Mouse (Mus musculus): ENCODE data around the gene Fam53b.

Gene Fam53b

DNA sequence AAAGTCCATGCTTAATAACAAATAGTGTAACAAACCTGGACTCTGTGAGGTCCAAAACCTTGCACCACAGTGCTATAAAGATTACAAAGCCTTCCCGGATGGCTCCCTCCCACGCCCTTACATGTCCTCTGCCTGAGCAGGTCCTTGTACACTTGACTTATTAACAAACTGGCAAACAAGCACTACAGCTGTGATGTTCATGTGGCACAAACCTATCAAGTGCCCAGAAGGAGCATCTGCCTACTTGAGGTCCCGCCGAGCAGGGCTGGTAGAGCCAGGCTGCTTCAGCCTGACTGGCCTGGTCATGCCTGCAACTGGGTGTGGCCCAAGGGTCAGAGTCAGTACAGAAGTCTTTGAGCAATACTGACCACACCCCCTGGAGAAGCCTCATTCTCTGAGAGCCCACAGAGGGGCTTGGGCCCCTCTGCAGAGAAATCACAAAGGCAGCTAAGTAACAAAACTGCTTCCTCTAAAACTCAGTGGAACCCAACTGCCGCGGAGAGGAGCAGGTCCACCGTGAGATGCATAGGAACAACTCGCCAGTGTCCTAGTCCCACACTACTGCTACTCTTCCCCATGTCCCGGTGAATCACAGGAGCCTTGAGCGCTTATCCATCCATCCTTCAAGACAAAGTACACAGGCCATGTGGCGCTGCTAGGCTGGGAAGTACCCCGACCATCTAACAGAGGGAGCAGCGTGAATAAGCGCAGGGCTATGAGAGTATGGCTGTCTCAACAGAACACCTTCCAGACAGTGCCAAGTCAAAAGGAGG is 23.1 kb downstream of the Fam53b start:
- DNase-seq (ENCODE audit: low spot score in 2 of 2) = no peak

DNA sequence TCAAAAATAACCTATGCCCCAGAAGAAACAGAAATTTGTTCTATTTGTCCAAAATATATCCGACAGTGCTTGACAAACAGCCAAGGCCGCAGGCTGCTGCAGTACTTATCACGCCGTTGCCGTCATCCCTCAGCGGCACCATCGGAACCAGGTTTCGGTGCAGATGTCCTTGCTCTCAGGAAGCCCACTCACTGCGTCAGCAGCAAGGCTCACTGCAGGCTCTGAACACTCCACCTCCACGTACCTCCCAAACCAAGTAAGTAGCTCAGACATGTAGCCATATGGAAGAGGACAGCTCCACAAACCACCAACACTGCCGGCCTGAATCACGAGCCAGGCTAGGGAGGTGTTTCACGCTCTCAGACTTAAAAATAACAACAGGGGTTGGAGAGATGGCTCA is 24.9 kb downstream of the Fam53b start:
- DNase-seq (ENCODE audit: low spot score in 2 of 2) = peak in 1 of 2 experiments; percentile 62

DNA sequence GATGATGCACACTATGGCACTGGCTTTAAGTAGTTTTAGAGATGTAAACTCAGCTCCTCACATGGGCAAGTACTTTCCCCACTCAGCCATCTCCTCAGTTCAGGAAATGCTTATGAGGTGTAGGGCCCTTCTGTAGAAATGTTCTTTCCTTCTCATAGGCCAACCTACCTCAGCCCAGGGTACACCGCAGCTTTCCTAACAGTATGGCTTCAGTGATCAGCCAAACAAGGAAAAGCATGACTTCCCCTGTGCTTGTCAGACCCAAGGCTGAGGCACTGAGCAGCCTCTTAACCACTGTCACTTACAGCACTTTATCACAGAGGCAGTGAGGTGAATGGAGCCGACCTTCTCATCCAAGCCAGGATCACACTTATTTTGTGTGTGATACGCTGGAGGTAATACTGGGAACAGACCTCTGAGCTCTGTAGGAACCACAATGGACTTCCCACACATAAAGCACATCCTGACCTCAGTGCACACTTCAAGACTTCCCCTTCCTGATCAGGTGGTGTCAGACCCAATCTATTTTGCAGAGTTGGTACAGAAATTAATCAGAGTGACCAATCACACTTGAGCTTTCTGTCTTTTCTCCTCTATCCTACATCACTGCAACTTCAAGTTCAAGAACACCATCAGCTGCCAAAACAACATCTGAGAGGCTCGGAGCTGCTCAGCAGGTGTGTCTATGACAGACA is 26.0 kb downstream of the Fam53b start:
- DNase-seq (ENCODE audit: low spot score in 2 of 2) = no peak

DNA sequence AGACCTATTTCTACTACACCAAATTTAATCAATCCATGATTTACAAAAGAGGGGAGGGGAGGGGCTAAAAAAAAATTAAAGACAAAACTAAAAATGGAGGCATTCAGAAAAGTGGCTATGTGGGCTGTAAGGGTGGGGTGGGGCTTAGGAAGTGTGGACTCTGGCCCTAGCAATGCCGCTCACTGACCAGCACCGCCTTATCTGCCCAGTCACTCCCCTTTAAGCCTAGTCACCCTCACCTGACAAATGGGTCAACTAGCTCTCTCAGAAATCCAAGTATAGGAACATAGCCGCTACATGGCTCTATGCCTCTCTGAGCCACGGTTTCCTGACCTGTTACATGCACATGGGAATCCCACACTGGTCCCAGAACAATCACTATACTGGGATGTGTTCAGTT is 26.7 kb downstream of the Fam53b start:
- DNase-seq (ENCODE audit: low spot score in 2 of 2) = no peak

DNA sequence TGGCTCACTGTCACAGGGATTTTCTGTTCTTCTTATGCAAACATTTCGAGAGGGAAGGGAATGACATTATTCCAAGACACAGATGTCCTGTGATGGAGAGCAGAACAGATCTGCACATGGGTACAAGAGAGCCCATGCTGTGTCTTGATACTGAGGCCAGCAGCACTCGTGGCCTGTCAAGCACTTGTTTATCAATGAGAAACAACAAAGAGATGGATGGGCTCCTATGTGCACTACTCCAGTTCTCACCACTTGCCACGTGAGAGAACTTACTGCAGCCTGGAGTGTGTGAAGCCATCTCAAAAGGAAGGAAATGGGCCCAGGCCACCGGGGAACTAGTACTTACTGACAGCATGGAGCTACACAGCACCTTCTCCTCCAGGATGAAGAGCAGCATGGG is 27.2 kb downstream of the Fam53b start:
- no peak for DNase-seq (ENCODE audit: low spot score in 2 of 2)

DNA sequence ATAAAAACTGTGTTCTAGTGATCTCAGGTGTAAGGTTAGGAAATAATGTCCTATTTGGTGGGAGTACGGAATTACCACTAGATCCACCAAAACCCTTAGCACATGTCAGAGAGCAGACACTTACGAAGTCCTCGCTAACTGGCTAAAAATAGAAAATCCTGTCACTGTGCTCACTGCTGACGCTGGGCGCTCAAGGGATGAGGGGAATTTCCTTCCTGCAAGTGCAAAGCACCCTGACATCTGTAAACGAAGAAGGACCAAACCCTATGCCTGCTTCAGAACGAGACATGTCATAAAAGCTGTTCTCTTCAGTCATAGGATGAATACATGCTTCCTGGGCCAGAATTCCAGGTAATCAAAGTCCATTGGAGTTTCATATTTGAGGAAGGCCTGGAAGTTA is 27.7 kb downstream of the Fam53b start:
- no peak for DNase-seq (ENCODE audit: low spot score in 2 of 2)

DNA sequence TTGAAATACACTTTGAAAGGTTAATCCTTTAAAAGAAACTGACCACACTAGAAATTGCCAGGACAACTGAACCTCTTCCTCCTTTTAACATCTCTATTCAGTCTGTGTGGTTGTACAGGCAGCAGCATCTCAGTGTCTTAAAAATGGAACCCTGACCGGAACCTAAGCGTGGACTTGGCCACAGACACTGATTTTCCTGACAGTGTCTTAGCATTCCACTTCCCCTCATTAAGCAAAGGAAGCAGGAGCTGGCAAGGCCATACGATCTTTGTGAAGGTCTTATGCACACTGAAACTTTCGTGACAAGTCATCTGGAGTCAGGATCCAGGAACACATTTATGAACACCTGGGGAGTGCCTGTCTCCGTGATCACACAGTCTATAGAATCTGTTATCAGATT is 29.6 kb downstream of the Fam53b start:
- no peak for DNase-seq (ENCODE audit: low spot score in 2 of 2)

DNA sequence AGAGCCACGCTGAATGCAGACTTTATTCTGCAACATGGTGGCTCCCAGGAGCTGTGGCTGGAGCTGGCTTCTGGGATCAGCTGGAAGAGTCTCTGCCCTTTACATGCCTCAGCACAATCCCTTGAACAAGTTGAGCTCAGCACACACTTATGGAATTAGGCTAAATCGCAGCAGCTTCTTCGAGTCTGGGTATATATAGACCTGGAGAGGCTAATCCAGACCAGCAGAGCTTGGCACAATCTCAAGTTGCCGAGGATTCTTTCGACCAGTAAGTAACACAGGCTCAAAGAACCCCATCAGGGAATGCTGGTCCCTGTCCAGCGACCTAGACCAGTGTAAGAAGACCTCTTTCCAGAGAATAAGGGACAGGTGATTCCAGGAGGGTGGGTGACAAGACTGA is 31.8 kb downstream of the Fam53b start:
- DNase-seq (ENCODE audit: low spot score in 2 of 2) = no peak

DNA sequence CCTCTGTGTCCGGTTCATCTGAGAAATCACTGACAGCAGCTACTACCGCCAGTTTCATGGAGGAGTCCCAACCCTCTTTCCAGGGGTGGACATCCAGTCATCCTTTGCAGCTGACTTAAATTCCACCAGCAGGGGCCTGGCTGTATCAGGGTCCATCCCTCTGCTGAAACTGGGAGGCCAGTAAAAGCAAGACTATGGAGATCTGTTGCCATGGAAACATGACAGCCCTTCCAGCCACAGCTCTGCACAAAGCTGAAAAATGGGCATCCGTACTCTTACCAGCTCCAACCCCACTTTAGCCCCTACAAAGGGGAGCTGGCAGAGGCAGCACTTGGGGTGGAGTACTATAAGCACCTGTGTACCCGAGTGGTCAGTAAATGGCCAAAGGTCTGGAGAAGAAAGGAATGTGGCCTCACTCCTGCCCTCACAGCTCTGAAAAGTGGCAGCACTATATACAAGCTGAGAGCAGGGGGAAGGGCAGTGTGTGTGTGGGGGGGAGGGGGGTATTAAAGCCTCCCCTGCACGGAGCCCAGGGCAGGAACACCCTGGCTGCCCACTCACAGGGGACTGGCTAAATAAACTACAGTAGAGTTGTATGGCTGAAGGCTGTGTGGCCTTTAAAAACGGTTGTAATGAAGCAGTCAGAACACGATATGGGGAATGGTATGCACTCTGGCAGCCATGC is 32.4 kb downstream of the Fam53b start:
- no peak for DNase-seq (ENCODE audit: low spot score in 2 of 2)

DNA sequence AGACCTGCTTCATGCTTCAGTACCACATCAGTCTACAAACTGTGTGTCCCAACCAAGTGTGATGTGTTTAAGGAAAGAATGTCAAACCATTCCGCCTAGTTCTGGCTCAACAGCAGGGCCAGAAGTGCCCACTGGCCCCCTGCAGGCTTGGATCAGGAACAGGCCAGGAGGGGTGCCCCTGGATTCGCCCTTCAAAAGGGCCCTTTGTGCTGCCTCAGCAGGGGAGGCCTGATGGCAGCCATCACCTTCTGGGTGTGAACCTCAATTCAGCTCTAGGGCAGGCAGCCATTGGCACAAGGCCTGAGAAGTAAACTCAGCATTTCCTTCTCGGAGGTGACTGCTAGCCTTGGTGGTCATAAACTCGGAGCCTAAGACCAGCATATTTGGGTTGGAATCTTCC is 33.1 kb downstream of the Fam53b start:
- no peak for DNase-seq (ENCODE audit: low spot score in 2 of 2)

DNA sequence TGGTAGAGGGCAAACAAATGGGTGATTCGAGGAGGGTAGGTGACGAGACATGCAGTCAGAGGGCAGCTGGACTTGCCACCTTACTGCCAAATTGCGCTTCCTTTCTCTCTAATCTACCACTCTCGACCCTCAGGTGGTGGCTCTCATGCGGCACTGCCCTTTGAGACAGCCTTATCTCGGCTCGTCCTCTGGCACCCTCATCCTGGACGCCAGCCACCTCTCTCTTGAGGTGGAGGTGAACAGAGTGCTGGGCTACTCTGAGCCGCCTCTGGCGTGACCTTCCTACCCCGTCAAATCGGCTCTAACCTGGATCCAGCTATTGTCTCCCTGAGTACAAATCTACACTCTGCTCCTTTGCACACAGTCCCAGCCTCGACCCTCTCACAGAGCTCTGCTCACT is 35.1 kb downstream of the Fam53b start:
- DNase-seq (ENCODE audit: low spot score in 2 of 2) = no peak

DNA sequence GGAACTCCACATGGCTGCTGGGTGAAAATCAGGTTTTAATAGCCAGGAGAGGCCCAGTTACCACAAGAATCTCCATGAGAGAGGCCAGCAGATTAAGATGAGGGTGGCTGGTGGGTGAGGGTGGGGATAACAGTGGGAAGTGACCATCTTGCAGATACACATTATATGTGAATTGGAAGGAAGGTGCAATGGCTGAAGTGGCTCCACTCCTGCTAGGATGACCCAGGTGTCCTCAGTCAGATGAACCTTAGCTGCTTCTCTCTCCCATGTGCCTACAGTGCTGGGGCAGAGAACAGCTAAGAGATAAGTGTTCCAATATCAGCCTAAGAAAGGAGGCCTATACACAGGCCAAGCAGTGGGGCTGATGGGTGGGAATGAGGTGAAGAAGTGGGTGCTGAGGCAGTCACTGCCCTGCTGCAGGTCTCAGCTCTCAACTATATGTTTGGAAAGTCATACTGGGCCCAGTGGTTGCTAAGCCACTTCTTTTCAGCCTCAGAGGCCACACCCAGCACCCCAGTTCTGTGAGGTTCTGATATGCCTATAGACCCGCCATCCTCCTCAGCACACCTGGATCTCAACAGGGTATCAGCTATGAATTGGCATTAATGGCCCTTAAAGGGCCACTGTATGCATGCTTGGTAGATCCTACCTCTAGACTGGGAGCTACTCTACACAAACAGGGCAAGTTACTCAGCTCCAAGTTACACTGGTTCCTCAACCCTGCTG is 35.8 kb downstream of the Fam53b start:
- DNase-seq (ENCODE audit: low spot score in 2 of 2) = no peak

DNA sequence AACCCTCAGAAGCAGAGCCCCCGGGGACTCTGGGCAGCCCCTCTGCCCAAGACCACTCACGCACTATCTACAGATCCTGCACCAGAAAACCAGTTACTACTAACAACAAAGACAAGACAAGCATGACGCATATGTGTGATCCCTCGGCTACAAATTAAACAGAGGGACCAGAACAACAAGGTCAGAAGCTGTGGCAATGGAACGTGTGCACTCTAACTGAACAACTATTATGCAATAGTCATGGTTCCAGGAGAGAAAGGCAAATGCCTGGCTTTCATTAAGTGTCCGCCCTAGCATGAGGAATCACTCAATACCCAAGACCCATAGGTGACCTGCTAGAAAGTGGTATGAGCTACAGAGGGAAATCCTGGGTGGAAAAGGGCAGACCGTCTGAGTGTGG is 36.6 kb downstream of the Fam53b start:
- no peak for DNase-seq (ENCODE audit: low spot score in 2 of 2)

DNA sequence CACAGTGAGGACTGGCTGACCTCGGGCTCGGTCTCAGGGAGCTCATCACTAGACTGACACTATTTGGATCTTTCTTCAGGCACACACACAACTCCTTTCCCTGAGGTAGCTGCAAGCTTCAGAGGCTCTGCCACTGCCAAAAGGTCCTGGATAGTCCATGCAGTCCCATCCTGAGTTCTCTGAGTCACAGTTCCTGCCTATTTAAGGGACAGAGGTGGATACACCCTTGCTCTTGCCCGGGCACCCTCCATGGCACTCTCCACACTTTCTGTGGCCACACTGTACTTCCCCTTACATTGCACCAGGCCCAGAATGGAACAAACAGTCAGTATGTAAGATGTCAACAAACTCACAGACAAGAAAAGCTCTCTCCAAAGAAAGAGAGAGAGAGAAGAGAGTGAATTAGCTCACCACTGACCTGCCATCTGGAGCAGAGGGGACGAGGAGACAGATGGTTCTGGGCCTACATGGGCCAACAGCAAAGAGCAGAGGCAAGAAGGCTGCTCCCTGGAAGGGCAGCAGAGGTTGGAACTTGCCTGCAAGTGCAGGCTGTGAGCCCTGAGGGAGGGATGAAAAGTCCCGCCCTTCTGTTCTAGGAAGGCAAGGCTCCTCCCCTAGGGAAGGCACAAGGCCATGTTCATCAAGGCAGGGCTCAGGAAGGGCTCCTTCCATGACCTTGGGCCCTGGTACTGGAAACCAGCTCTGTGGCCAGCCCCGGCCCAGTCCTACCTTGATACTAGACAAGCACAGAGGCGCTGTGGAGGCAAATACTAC is 37.2 kb downstream of the Fam53b start:
- no peak for DNase-seq (ENCODE audit: low spot score in 2 of 2)

DNA sequence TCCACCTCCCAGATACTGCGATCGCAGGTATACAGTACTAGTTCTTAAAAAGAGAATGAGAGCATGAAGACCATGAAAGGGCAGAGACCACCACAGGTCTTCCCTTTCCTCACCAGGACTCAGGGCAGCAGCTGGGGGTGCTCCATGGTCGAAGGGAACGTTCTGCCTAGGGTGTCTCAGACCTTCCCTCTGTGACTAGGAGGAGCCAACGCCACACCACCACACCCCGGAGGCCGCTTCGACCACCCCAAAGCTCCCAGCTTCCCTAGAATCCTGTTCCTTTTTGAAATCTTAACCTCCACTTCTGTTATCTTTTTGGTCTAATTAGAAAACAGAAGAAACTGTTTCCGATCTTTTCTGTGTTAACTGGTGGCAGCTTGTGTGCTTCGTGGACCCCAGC is 37.8 kb downstream of the Fam53b start:
- no peak for DNase-seq (ENCODE audit: low spot score in 2 of 2)

DNA sequence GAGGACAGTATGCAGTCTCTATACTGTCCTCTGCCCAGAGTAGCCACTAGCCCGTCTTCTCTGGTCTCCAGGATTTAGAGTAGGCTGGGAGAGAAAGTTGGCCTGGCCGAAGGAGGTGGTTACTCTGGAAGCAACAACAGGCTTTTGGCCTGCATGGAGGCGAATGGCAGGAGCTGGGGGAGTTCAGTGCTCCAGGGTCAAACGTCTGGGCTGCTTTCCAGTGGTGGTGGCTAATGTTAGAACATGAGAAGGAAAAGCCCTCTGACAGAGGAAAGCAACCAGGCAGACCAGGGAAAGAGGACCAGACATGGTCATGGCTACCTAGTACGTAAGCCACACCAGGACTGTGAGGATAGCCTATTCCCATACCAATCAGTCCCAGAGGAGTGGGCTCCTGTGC is 38.4 kb downstream of the Fam53b start:
- no peak for DNase-seq (ENCODE audit: low spot score in 2 of 2)

DNA sequence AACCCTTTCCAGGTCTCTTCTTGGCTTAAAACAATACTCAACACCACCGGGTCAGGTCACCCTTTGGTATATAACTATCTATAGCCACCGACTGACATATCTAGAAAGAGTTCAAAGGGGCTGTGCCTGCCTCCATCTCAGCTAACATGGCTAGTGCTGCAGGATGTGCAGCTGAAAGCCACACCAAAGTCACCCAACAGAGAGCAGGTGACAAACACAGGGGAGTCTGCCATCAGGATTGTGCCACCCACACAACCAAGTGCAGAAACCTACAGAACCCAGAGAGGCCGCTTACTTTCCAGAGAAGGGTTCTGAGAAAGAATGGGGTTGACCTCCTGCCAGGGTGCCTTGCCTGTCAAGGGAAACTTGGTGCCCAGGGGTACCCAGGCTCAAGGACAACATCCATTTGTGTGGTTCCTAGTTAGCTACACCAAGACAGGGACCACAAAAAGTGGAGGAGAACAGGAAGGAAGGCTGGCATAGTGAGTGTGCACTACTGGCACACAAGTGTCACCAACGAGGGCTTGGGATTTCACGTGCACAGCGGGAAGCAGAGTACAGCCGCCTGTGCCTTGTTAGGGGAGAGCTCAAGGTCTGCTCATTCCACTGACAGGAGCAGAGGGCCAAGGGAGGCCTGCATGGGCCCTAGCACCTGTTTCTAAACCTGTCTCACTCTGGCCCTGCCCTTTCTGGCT is 40.5 kb downstream of the Fam53b start:
- no peak for DNase-seq (ENCODE audit: low spot score in 2 of 2)

DNA sequence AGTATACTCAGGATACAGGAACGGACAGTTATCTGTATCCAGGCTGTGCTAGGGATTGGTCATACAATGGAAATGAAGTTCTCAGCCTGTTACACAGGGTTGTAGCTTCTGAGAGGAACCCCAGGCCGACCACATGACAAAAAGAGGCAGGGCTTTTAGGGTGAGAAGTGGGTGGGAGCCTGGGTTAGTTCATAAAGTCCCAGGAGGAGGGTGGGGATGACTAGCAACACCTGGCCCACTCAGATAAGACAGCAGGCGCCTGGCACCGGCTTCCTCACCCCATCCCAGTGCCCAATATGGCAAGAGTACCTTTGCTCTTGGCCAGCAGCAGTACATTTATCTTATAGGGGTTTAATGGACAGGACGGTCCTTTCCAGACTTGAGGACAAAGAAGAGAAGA is 41.2 kb downstream of the Fam53b start:
- DNase-seq (ENCODE audit: low spot score in 2 of 2) = no peak

DNA sequence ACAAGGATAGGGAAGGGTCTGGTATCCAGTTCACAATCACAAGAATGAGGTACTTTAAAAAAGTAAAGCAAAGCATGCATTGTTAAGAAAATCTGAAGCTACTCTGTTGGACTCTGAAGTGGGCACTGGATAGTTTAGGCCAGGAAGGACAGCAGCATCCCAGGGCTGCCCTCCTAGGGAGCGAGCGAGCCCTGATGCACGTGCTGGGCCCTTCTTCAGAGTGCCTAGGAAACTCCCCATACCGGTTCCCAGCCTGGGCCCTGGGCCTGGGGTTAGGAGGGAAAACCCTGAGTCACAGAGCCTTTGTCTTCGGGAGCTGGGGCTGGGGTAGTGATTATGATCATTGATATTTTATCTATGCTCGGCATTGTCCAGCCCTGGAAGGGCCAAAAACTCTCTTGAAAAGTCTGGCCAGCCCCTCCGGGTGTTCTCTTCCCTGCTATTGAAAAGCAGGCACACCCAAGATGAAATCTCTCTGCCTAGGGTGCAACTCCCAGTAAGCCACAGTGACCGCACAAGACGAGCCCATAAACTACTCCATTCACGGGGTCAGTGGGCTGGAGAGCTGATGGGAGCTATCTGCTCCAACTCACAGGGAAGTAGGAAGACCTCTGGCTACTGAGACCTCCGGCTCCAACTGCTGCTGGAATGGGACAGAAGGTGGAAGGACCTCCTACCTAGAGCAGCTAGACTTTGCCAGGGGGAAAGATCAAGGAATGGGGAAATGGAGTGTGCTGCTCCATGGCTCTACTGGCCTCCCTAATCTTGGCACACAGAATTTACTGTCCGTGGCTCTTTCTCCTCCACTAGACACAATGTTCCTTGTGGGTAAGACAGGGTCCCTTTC is 45.0 kb downstream of the Fam53b start:
- no peak for DNase-seq (ENCODE audit: low spot score in 2 of 2)

DNA sequence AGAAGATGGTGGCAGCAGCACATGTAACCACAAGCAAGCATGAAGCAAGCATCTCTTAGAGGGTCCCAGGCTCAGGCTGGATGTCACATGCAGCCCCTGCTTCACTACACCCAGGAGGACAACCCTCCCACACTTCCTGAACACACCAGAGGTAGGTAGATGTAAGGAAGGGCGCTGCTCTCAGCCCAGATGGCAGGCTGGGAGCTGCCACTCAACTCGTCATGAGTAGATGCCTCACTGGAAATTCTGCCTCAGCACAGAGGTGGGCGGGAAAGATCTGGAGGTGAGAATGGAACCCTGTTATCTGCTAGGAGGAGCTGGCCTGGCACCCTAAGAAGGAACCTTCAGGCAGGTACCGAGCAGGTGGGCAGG is 45.7 kb downstream of the Fam53b start:
- no peak for DNase-seq (ENCODE audit: low spot score in 2 of 2)
